In genomic region chr19:35045576-35045975, GRCm38 (mm10) we compare ENCODE assay signal across 21 mouse cellular contexts.
"Had no signal": no experiment of that assay in that cellular context is flagged by ENCODE, and none has a peak within 500 bp of the region (broad histone marks: within the 10 kb centered on the region; RNA-seq: fewer than 3 reads in every experiment).

No protein-coding gene starts in this region.

- ATAC-seq: hindbrain, postnatal 0 days; intestine, embryonic 16.5 days had no signal

- H3K36me3 ChIP-seq: heart, embryonic 10.5 days; heart, embryonic 12.5 days; hindbrain, embryonic 13.5 days; hindbrain, embryonic 15.5 days; kidney, embryonic 15.5 days; limb, embryonic 13.5 days; limb, embryonic 15.5 days had no signal

- H3K4me3 ChIP-seq: heart, embryonic 10.5 days; heart, embryonic 12.5 days; hindbrain, embryonic 13.5 days; hindbrain, embryonic 15.5 days; kidney, embryonic 15.5 days; limb, embryonic 13.5 days; limb, embryonic 15.5 days had no signal

- H3K4me1 ChIP-seq: heart, embryonic 10.5 days; heart, embryonic 12.5 days; hindbrain, embryonic 13.5 days; hindbrain, embryonic 15.5 days; kidney, embryonic 15.5 days; limb, embryonic 13.5 days; limb, embryonic 15.5 days had no signal

- H3K9me3 ChIP-seq: heart, embryonic 10.5 days; heart, embryonic 12.5 days; hindbrain, embryonic 13.5 days; hindbrain, embryonic 15.5 days; kidney, embryonic 15.5 days; limb, embryonic 13.5 days; limb, embryonic 15.5 days had no signal

- H3K27me3 ChIP-seq: heart, embryonic 12.5 days; hindbrain, embryonic 13.5 days; hindbrain, embryonic 15.5 days; kidney, embryonic 15.5 days; limb, embryonic 13.5 days; limb, embryonic 15.5 days had no signal

- H3K27ac ChIP-seq: heart, embryonic 10.5 days; hindbrain, embryonic 13.5 days; hindbrain, embryonic 15.5 days; hindbrain, postnatal 0 days; kidney, embryonic 15.5 days; kidney, postnatal 0 days; limb, embryonic 13.5 days; limb, embryonic 15.5 days had no signal

- DNase-seq: gastrocnemius, postnatal 25 days; heart, adult 18-20 months; heart, postnatal 10 days; kidney, adult 11 months; kidney, adult 2 months; kidney, adult 9 months; kidney, postnatal 14 days; kidney, postnatal 36 days; layer of hippocampus, adult 9-11 months; layer of hippocampus, postnatal 36 days; left cerebral cortex, postnatal 4 days had no signal

- H3K4me2 ChIP-seq: heart, embryonic 12.5 days; hindbrain, embryonic 13.5 days; hindbrain, embryonic 15.5 days; kidney, embryonic 15.5 days; limb, embryonic 13.5 days; limb, embryonic 15.5 days had no signal

- H3K9ac ChIP-seq: heart, embryonic 12.5 days; hindbrain, embryonic 13.5 days; hindbrain, embryonic 15.5 days; kidney, embryonic 15.5 days; limb, embryonic 13.5 days; limb, embryonic 15.5 days had no signal
